Mouse (Mus musculus) bone marrow macrophage, adult 2 months (primary cell): Measurements from ENCODE around the gene Abhd17a.

Source experiments
- CTCF ChIP-seq: IDR thresholded peaks from 2 replicates; pipeline ENCODE4 v1.5.1; 2012; ENCODE audit warnings: low read depth, mild to moderate bottlenecking, low read length, moderate library complexity
- POLR2A ChIP-seq: IDR thresholded peaks from 2 replicates; pipeline ENCODE4 v1.6.1; 2012; ENCODE audit warnings: mild to moderate bottlenecking, low read depth, low read length, borderline replicate concordance

GRCm38 (mm10) chr10:80539493-80539892 is 50.6 kb downstream of the Abhd17a start:
- TF ChIP-seq CTCF (no peak), POLR2A (no peak)
